Mouse (Mus musculus) megakaryocyte, embryonic 14.5 days (primary cell): Measurements from ENCODE around the gene Spata25.
"Not testable (repeated sequence)": the region's sequence is repeated elsewhere in the genome, so short reads cannot be mapped to it uniquely, and the experiment has no call there.

ENCODE experiments used
- FLI1 ChIP-seq: IDR thresholded peaks from 2 replicates; pipeline ENCODE4 v1.6.1; 2012; ENCODE audit warnings: low read length, inconsistent platforms, mixed read lengths
- GATA1 ChIP-seq: IDR thresholded peaks from 3 replicates; pipeline ENCODE4 v1.6.1; 2012; ENCODE audit warnings: mixed read lengths, low read length, inconsistent platforms, borderline replicate concordance

GRCm38 (mm10) chr2:164798554-164798953, 29.8 kb downstream of the Spata25 start:
- TF ChIP-seq GATA1, FLI1: not testable (repeated sequence)
